Mouse (Mus musculus) activated CD4-positive, CD25-positive, alpha-beta regulatory T cell, adult 9 weeks (primary cell): ENCODE data around the gene Ercc1. TPM values are rescaled to one million over a fixed set of nuclear protein-coding genes. Genes with fewer than 3 reads are reported as not detected.

ENCODE experiments used
- polyA plus RNA-seq: library from polyadenylated mRNA; unstranded; fragments of 100-300 nt; shearing (Covaris generic); gene quantifications from one replicate; pipeline ENCODE4 v1.2.1, GENCODE M21; 2017

Gene Ercc1
- polyA plus RNA-seq: 86.2 TPM

DNA sequence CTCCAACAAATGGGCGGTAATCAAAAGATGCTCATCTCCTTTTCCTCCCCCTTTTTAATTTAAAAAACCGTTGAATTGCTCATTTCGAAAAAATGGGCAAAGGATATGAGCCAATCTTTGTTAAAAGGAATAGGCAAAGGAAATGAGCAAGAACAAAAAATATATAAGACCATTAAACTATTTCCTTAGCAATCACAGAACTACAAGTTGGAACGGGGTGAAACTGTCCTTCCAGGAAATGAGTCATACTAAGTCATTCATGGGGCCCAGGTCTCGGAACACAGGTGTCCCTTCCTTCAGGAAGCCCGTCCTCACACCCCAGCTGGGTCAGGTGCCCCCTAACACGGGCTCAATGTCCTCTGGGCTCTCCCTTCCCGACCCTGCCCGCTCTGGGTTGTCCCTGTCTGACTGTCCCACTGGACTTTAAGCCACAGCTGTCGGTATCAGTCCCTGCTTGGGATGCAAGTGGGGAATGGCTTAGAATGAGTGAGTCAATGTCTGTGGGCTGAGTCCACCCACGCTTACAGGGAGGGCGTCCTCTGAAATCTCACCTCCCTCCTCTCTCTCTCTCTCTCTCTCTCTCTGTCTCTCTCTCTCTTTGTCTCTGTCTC, at the start of gene Ercc1:
Ercc1 (plus strand) TSS at position 542 of the 611 bp plus-strand sequence.

DNA sequence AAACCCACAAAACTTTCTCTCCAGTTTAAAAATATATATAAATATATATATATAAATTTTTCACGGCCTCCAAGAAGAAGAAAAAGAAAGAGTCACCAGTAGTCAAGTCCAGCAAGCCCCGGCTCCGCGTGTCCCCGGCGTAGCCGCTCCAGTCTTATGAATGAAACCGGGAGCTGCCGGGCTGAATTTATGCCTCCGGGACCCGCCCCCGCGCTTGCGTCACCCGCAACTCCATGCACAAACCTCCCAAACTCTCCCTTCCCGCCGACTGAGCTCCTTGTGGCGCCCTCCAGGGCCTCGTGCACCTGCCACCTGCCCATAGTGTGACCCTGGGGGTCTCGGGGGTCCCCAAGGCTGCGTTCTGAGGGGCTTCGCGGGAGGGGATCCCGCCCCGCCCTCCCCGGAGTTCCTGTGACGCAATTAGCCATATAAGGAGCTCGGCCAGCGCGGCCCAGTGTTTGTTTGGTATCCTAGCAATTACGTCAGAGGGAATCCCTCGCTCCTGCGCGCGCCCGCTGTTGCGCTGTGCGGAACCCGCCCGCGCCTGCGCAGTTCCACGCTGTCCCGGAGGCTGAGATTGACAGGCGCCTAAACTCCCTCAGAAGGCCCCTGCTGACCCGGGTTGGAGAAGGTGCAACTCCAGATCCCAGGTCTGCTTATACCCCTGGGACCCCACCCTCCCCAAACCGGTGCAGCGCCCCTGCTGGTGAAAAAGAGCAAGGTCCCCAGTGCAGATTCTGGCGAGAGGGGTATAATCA, 34.5 kb upstream of the Ercc1 start, which contains the start of gene Fosb:
Fosb (minus strand) TSS at position 168 of the 758 bp plus-strand sequence.

DNA sequence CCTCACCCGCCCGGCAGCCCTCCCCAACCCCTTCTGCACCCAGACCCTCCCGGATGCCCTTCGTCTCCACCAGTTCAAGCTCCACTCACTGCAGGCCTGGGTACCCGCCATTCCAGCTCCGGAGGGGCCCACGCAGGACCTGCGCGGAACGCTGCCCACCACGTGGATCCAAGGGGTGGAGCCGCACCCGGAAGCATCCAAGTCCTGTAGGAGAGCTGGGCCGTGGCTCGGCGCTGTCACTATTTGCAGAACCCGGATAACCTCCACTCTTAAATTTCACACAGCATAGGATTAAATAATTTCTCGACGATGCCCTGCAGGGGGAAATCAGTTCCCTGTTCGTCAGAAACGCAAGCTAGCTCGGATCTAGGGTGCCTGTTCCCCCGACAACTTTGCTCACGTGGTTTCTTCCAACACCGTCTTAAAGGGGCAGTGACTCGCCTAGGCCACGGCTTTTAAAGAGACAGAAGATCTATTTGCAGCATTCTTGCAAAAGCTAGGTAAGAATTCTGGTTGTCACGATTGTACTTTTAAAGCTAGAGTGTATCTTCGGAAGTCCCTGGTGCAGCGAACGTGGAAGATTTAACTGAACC, 14.8 kb downstream of the Ercc1 start, which contains the start of the genes Cd3eap and Ppp1r13l:
Cd3eap (minus strand) TSS at position 185 of the 593 bp plus-strand sequence.
Ppp1r13l (plus strand) TSS at position 451 of the 593 bp plus-strand sequence.

DNA sequence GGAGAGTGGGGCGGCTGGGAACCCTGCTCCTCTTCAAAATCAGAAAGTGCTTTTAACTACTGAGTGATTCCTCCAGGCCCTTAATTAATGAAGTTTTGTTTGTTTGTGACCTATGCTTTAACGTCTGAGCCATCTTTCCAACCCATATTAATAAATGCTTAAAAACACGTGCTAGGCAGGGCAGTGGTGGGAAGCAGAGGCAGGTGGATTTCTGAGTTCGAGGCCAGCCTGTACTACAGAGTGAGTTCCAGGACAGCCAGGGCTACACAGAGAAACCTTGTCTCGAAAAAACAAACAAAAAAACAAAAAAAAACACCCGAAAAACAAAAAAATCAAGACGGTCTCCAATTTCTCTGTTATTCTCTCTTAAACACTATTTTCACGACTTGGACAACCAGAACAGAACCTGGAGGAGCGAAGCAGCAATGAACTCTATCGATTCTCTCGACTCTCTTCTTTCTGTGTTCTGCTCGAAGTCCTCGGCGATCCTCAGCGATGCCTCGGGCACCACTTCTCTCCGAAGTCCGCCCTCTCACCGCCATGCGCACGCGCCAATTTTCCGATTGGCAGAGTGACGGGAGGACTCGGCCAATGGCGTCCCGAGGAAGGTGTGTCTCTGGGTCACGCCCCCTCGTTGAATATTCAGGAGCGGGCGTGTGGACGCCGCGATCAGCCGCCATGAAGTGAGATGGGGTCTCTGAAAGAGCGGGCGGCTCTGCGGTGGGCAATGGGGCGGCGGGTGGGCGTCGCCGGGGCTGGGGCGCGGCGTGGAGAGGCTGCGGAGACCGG, 37.0 kb downstream of the Ercc1 start, which contains the start of gene Ercc2:
Ercc2 (plus strand) TSS at position 634 of the 789 bp plus-strand sequence.

DNA sequence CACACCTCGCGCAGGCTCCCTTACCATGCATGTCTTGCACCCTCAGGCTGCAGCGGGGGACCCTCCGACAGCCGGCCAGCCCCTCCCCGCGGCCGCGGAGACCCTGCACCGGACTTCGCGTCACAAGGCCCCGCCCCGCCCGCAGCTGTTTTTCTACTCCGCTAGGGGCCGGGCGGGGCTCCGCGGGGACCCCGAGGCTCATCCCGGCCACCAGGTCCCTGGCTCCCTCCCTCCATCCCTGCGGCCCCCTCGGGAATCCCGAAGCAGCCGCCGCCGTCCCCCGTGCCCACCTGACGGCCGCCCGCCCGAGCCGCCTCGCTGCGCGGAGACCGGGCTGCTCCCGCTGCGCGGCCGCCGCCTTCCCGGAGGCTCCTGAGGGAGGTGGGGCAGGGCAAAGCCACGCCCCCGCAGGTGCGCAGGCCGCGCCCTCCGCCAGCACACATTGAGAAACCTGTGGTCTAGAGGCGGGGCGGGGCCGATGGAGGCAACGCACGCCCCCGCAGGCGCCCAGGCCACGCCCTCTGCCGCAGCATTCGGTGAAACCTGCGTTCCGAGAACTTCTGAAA, 59.2 kb downstream of the Ercc1 start, which contains the start of gene Klc3:
Klc3 (minus strand) TSS at position 374 of the 566 bp plus-strand sequence.

DNA sequence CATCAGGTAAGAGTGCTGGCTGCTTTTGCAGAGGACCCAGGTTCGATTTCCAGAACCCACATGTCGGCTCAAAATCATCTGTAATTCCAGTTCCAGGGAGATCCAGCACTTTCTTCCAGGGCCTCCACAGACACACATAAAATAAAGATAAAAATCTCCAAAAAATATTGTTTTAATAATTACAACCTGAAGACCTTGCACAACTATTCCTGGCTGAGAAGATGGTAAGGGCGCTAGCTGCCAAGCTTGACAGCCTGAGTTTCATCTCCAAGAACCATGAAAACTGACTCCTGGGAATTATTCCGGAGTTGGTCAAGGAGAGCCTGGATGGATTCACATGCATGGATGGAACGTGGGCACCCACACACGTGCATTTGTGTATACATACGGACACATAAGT, 59.9 kb downstream of the Ercc1 start, which contains the start of gene Ckm:
Ckm (plus strand) TSS at position 301 of the 400 bp plus-strand sequence.

Other genes starting within 250 kb of the Ercc1 start
- not detected for gene Gm4969, start 226.4 kb upstream of the Ercc1 start, polyA plus RNA-seq
- 27.9 TPM for gene Fbxo46, start 224.9 kb upstream of the Ercc1 start, polyA plus RNA-seq
- 9.7 TPM for gene Qpctl, start 195.5 kb upstream of the Ercc1 start, polyA plus RNA-seq
- gene Snrpd2, start 195.1 kb upstream of the Ercc1 start, polyA plus RNA-seq: 51.3 TPM
- gene Gipr, start 178.7 kb upstream of the Ercc1 start, polyA plus RNA-seq: not detected
- gene Eml2, start 168.4 kb upstream of the Ercc1 start, polyA plus RNA-seq: 31.6 TPM
- 0.16 TPM for gene Gpr4, start 132.2 kb upstream of the Ercc1 start, polyA plus RNA-seq
- 25.4 TPM for gene Opa3, start 116.4 kb upstream of the Ercc1 start, polyA plus RNA-seq
- gene Vasp, start 73.0 kb upstream of the Ercc1 start, polyA plus RNA-seq: 333 TPM
- gene Ppm1n, start 64.7 kb upstream of the Ercc1 start, polyA plus RNA-seq: 2.8 TPM
- gene Rtn2, start 62.2 kb upstream of the Ercc1 start, polyA plus RNA-seq: not detected
- 0.78 TPM for gene Fosb, start 34.7 kb upstream of the Ercc1 start, polyA plus RNA-seq
- gene Cd3eap, start 14.7 kb downstream of the Ercc1 start, polyA plus RNA-seq: 13.9 TPM
- gene Ppp1r13l, start 15.0 kb downstream of the Ercc1 start, polyA plus RNA-seq: 0.20 TPM
- gene Ercc2, start 37.2 kb downstream of the Ercc1 start, polyA plus RNA-seq: 9.9 TPM
- 17.0 TPM for gene Klc3, start 59.3 kb downstream of the Ercc1 start, polyA plus RNA-seq
- gene Ckm, start 60.0 kb downstream of the Ercc1 start, polyA plus RNA-seq: not detected
- gene Mark4, start 114.0 kb downstream of the Ercc1 start, polyA plus RNA-seq: 2.0 TPM
- not detected for gene Exoc3l2, start 118.6 kb downstream of the Ercc1 start, polyA plus RNA-seq
- 0.28 TPM for gene Bloc1s3, start 163.6 kb downstream of the Ercc1 start, polyA plus RNA-seq
- gene Trappc6a, start 163.6 kb downstream of the Ercc1 start, polyA plus RNA-seq: 115 TPM
- gene Nkpd1, start 173.1 kb downstream of the Ercc1 start, polyA plus RNA-seq: not detected
- gene Ppp1r37, start 218.3 kb downstream of the Ercc1 start, polyA plus RNA-seq: 4.3 TPM
- 1.6 TPM for gene Zfp296, start 232.5 kb downstream of the Ercc1 start, polyA plus RNA-seq
- 95.3 TPM for gene Gemin7, start 232.8 kb downstream of the Ercc1 start, polyA plus RNA-seq